Mouse (Mus musculus) hindbrain, embryonic 12.5 days (tissue): Measurements from ENCODE around the gene Olfr914. TPM values are rescaled to one million over a fixed set of nuclear protein-coding genes. Genes with fewer than 3 reads are reported as not detected.

Source experiments
- ATAC-seq: fragments of 200-750 bp; cut with Nextera tagmentation; 2 replicates; pipeline ENCODE4 v1.8.0; 2017; ENCODE audit warnings: moderate TSS enrichment; ENCODE audit not compliant: low FRiP score
- H3K27ac ChIP-seq: fragments of 300-500 bp; sonication (generic); 2 replicates; pipeline ENCODE4 v1.5.1; 2016; ENCODE audit warnings: mild to moderate bottlenecking
- H3K27me3 ChIP-seq: fragments of 300-500 bp; sonication (generic); 2 replicates; pipeline ENCODE4 v1.6.1; 2016; ENCODE audit warnings: mild to moderate bottlenecking
- H3K36me3 ChIP-seq: fragments of 300-500 bp; sonication (generic); 2 replicates; pipeline ENCODE4 v1.6.1; 2016; ENCODE audit warnings: mild to moderate bottlenecking
- H3K4me1 ChIP-seq: fragments of 300-500 bp; sonication (generic); 2 replicates; pipeline ENCODE4 v1.6.1; 2016
- H3K4me2 ChIP-seq: fragments of 300-500 bp; sonication (generic); replicated peaks from 2 replicates; pipeline ENCODE4 v1.6.1; 2016; ENCODE audit warnings: mild to moderate bottlenecking
- H3K4me3 ChIP-seq: fragments of 300-500 bp; sonication (generic); 2 replicates; pipeline ENCODE4 v1.5.1; 2016; ENCODE audit warnings: mild to moderate bottlenecking
- H3K9ac ChIP-seq: fragments of 300-500 bp; sonication (generic); 2 replicates; pipeline ENCODE4 v1.6.1; 2016; ENCODE audit warnings: mild to moderate bottlenecking, moderate library complexity
- H3K9me3 ChIP-seq: fragments of 300-500 bp; sonication (generic); replicated peaks from 2 replicates; pipeline ENCODE4 v1.6.1; 2016; ENCODE audit warnings: mild to moderate bottlenecking
- WGBS: fragments of 180-500 bp; shearing (Covaris S2); methylation state at CpG from one replicate; pipeline ENCODE4 v1.1.7; 2016; 5-methylcytosine and 5-hydroxymethylcytosine counted together
- polyA plus RNA-seq: library from polyadenylated mRNA; unstranded; fragments of >200 nt; fragmentation: Nextera tagmentation; extraction: Ambion mirVana; gene quantifications from 2 replicates; pipeline ENCODE4 v1.2.1, GENCODE M21; 2016

The Olfr914 gene
- polyA plus RNA-seq = not detected in 2 replicates

- no peak within 1 kb of the TSS for H3K4me3 ChIP-seq
- WGBS = 73% methylated on average over 2 of the region's 2 CpGs
- H3K9ac ChIP-seq = no peak within 1 kb of the TSS
These were observed at the start of gene Olfr914 for GRCm38 (mm10) chr9:38604802-38605201. Olfr914 (plus strand) TSS chr9:38605102.

DNA sequence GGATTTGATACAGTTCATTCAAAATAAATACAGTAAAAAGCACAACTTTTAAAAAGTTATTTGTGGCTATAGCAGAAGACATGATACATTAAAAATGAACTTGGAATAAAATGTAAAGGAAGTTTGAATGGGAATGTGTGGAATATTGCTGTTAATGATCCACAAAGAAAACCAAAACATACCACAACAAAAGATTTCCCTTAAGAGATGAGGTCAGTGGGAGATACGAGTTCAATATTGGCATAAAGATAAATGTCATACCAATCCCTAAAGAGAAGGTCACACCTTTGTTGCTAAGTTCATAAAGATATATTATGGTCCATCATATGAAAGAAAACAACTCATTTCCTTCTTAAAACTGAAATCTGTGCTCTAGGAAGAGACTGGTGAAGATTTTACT, 25.0 kb upstream of the Olfr914 start, which contains the start of gene Olfr912:
Gene Olfr912 (plus strand): TSS at position 301 of the 400 bp plus-strand sequence.
- ATAC-seq = no peak
- WGBS = 90% methylated on average over 1 of the region's 1 CpGs
- Histone ChIP-seq H3K4me1 (no peaks in the 10 kb centered on the region), H3K9me3 (no peaks in the 10 kb centered on the region), H3K4me3 (no peak within 1 kb of the TSS), H3K27me3 (no peaks in the 10 kb centered on the region), H3K36me3 (no peaks in the 10 kb centered on the region), H3K4me2 (no peak within 1 kb of the TSS), H3K9ac (no peak within 1 kb of the TSS), H3K27ac (no peak within 1 kb of the TSS)

More at GRCm38 (mm10) chr9:38604802-38605201, at the start of gene Olfr914:
- ATAC-seq = no peak
- no peaks in the 10 kb centered on the region for H3K27me3 ChIP-seq
- H3K27ac ChIP-seq = no peak within 1 kb of the TSS
- no peaks in the 10 kb centered on the region for H3K9me3 ChIP-seq
- H3K4me2 ChIP-seq = no peak within 1 kb of the TSS
- no peaks in the 10 kb centered on the region for H3K4me1 ChIP-seq
- no peaks in the 10 kb centered on the region for H3K36me3 ChIP-seq

DNA sequence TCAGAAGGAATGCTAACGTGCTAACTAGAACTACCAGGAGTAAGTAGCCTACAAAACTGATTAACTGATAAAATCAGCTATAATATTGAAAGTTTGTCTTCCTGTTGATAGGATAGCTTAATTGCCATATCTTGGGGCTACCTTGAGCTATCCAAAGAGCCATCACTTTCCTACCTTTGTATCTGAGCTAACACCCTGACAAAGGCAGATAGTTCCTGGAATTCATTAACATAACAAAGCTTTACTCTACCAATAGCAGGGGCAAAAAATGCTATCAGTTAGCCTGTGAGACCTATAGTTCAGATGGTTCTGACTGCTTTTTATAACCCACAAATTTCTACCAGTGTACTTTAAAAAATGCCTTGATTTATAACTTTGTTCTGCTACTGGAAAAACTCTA, 13.8 kb upstream of the Olfr914 start:
- H3K9me3 ChIP-seq = no peaks in the 10 kb centered on the region
- ATAC-seq = no peak
- no peak overlapping the region for H3K27ac ChIP-seq
- H3K27me3 ChIP-seq = no peaks in the 10 kb centered on the region
- WGBS = 53% methylated on average over 1 of the region's 1 CpGs
- H3K36me3 ChIP-seq = no peaks in the 10 kb centered on the region
- no peak overlapping the region for H3K9ac ChIP-seq
- no peak overlapping the region for H3K4me3 ChIP-seq
- no peak overlapping the region for H3K4me2 ChIP-seq
- no peaks in the 10 kb centered on the region for H3K4me1 ChIP-seq

GRCm38 (mm10) chr9:38592459-38592858, 12.4 kb upstream of the Olfr914 start, which contains the start of gene Olfr913:
Olfr913 (plus strand) TSS chr9:38592759.
- Histone ChIP-seq H3K4me1 (no peaks in the 10 kb centered on the region), H3K9me3 (no peaks in the 10 kb centered on the region), H3K27ac (no peak within 1 kb of the TSS), H3K27me3 (no peaks in the 10 kb centered on the region), H3K36me3 (no peaks in the 10 kb centered on the region), H3K9ac (no peak within 1 kb of the TSS), H3K4me3 (no peak within 1 kb of the TSS), H3K4me2 (no peak within 1 kb of the TSS)
- 46% methylated on average over 2 of the region's 2 CpGs for WGBS
- ATAC-seq = no peak

GRCm38 (mm10) chr9:38632406-38632805, 27.5 kb downstream of the Olfr914 start:
- 81% methylated on average over 4 of the region's 4 CpGs for WGBS
- Histone ChIP-seq H3K4me2 (no peak overlapping the region), H3K4me3 (no peak overlapping the region), H3K4me1 (no peaks in the 10 kb centered on the region), H3K9ac (no peak overlapping the region), H3K27ac (no peak overlapping the region), H3K9me3 (peaks cover 4% of the 10 kb centered on the region; the same call in 1 of the 2 replicates), H3K27me3 (no peaks in the 10 kb centered on the region), H3K36me3 (no peaks in the 10 kb centered on the region)
- ATAC-seq = no peak

DNA sequence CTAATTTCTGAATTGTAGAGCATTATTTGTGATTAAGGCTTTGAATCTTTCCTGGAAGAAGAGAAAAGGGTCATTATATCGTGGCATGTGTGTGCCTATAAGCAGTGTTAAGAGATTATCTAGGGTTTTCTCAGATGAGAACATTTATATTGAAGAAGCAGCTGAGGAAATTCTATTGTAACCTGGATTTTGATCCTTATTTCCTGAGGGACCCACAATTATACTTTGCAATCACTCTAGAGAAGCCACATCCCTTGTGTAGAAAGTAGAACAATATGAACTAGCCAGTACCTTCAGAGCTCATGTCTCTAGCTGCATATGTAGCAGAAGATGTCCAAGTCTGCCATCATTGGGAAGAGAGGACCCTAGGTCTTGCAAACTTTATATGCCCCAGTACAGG, 54.9 kb downstream of the Olfr914 start, which contains the start of gene Olfr916:
Gene Olfr916 (minus strand): TSS at position 101 of the 400 bp plus-strand sequence.
- H3K27me3 ChIP-seq = no peaks in the 10 kb centered on the region
- ATAC-seq = no peak
- 77% methylated on average over 1 of the region's 1 CpGs for WGBS
- no peak within 1 kb of the TSS for H3K27ac ChIP-seq
- no peak within 1 kb of the TSS for H3K9ac ChIP-seq
- no peaks in the 10 kb centered on the region for H3K9me3 ChIP-seq
- no peaks in the 10 kb centered on the region for H3K36me3 ChIP-seq
- H3K4me2 ChIP-seq = no peak within 1 kb of the TSS
- H3K4me3 ChIP-seq = no peak within 1 kb of the TSS
- no peaks in the 10 kb centered on the region for H3K4me1 ChIP-seq

Other genes starting within 250 kb of the Olfr914 start
- not detected in 2 replicates for gene Olfr250, start 238.2 kb upstream of the Olfr914 start, polyA plus RNA-seq
- gene Olfr251, start 228.0 kb upstream of the Olfr914 start, polyA plus RNA-seq = not detected in 2 replicates
- gene Olfr147, start 203.4 kb upstream of the Olfr914 start, polyA plus RNA-seq = not detected in 2 replicates
- gene Olfr901, start 175.6 kb upstream of the Olfr914 start, polyA plus RNA-seq = not detected in 2 replicates
- not detected in 2 replicates for gene Olfr902, start 157.4 kb upstream of the Olfr914 start, polyA plus RNA-seq
- not detected in 2 replicates for gene Olfr904, start 142.0 kb upstream of the Olfr914 start, polyA plus RNA-seq
- gene Olfr905, start 134.0 kb upstream of the Olfr914 start, polyA plus RNA-seq = not detected in 2 replicates
- not detected in 2 replicates for gene Olfr906, start 118.0 kb upstream of the Olfr914 start, polyA plus RNA-seq
- not detected in 2 replicates for gene Olfr907, start 109.3 kb upstream of the Olfr914 start, polyA plus RNA-seq
- gene Olfr911-ps1, start 83.5 kb upstream of the Olfr914 start, polyA plus RNA-seq = not detected in 2 replicates
- not detected in 2 replicates for gene Olfr910, start 67.3 kb upstream of the Olfr914 start, polyA plus RNA-seq
- not detected in 2 replicates for gene Olfr912, start 24.9 kb upstream of the Olfr914 start, polyA plus RNA-seq
- gene Olfr913, start 12.3 kb upstream of the Olfr914 start, polyA plus RNA-seq = not detected in 2 replicates
- gene Olfr916, start 54.8 kb downstream of the Olfr914 start, polyA plus RNA-seq = not detected in 2 replicates
- not detected in 2 replicates for gene Olfr917, start 60.7 kb downstream of the Olfr914 start, polyA plus RNA-seq
- gene Olfr918, start 69.5 kb downstream of the Olfr914 start, polyA plus RNA-seq = not detected in 2 replicates
- gene Olfr919, start 98.6 kb downstream of the Olfr914 start, polyA plus RNA-seq = not detected in 2 replicates
- 11.6 and 14.3 TPM in 2 replicates for gene Vwa5a, start 113.2 kb downstream of the Olfr914 start, polyA plus RNA-seq
- gene Olfr920, start 147.2 kb downstream of the Olfr914 start, polyA plus RNA-seq = not detected in 2 replicates
- not detected in 2 replicates for gene Olfr921, start 168.0 kb downstream of the Olfr914 start, polyA plus RNA-seq
- gene Olfr922, start 209.5 kb downstream of the Olfr914 start, polyA plus RNA-seq = not detected in 2 replicates
- not detected in 2 replicates for gene Olfr923, start 221.4 kb downstream of the Olfr914 start, polyA plus RNA-seq
- not detected in 2 replicates for gene Olfr924, start 239.3 kb downstream of the Olfr914 start, polyA plus RNA-seq
- not detected in 2 replicates for gene Olfr26, start 250.0 kb downstream of the Olfr914 start, polyA plus RNA-seq